Mouse (Mus musculus) ES-Bruce4 (cell line): Measurements from ENCODE around the gene Map4.

Experiments used
- CTCF ChIP-seq: IDR thresholded peaks from one replicate; pipeline ENCODE4 v1.8.1; 2011; ENCODE audit warnings: low read depth, low read length
- EP300 ChIP-seq: IDR thresholded peaks from 2 replicates; pipeline ENCODE4 v1.6.1; 2011; ENCODE audit warnings: low read depth, low read length; ENCODE audit not compliant: insufficient read depth
- POLR2A ChIP-seq: IDR thresholded peaks from one replicate; pipeline ENCODE4 v1.8.1; 2011; ENCODE audit warnings: low read length; ENCODE audit not compliant: insufficient read depth

GRCm38 (mm10) chr9:110038485-110038884 is 107.2 kb downstream of the Map4 start:
- TF ChIP-seq POLR2A (no peak), CTCF (no peak), EP300 (no peak)
